Mouse (Mus musculus) ES-E14 (cell line): ENCODE results near the gene Qrfp. TPM values are rescaled to one million over a fixed set of nuclear protein-coding genes. Genes with fewer than 3 reads are reported as not detected.

Experiments used
- DNase-seq: peaks from one replicate; pipeline ENCODE4 v3.0.0-alpha.2; 2013; ENCODE audit warnings: low read depth, low spot score
- H3K27ac ChIP-seq: 2 replicates; pipeline ENCODE4 v1.5.1; 2012; ENCODE audit warnings: low read depth, mild to moderate bottlenecking, low read length, moderate library complexity, mixed read lengths; ENCODE audit not compliant: poor library complexity, insufficient read depth, severe bottlenecking
- H3K36me3 ChIP-seq: 2 replicates; pipeline ENCODE4 v1.6.1; 2012; ENCODE audit warnings: mild to moderate bottlenecking, low read length, moderate library complexity, mixed read lengths; ENCODE audit not compliant: control insufficient read depth, poor library complexity, insufficient read depth, severe bottlenecking
- H3K4me1 ChIP-seq, 2 experiments: fragments of 150-350 bp in 1 of 2; sonication (generic) in 1 of 2; 2 replicates each; pipeline ENCODE4 v1.6.1; 2012; ENCODE audit warnings: low read length in 2 of 2, mild to moderate bottlenecking in 1 of 2, mixed read lengths in 1 of 2; ENCODE audit not compliant: control insufficient read depth in 2 of 2, insufficient read depth in 2 of 2, poor library complexity in 1 of 2
- H3K4me3 ChIP-seq, 2 experiments: fragments of 150-350 bp in 1 of 2; sonication (generic) in 1 of 2; 2 replicates each; pipeline ENCODE4 v1.5.1; 2012; ENCODE audit warnings: low read length in 2 of 2, low read depth in 1 of 2, mild to moderate bottlenecking in 1 of 2, mixed read lengths in 1 of 2; ENCODE audit not compliant: insufficient read depth in 1 of 2, poor library complexity in 1 of 2, severe bottlenecking in 1 of 2
- H3K9ac ChIP-seq: 2 replicates; pipeline ENCODE4 v1.6.1; 2012; ENCODE audit warnings: low read depth, mild to moderate bottlenecking, low read length, mixed read lengths; ENCODE audit not compliant: poor library complexity, insufficient read depth, severe bottlenecking
- H3K9me3 ChIP-seq: fragments of 150-350 bp; sonication (generic); 2 replicates; pipeline ENCODE4 v1.6.1; 2012; ENCODE audit warnings: low read depth, mild to moderate bottlenecking, low read length; ENCODE audit not compliant: control insufficient read depth, insufficient read depth
- CHD2 ChIP-seq: IDR thresholded peaks from 2 replicates; pipeline ENCODE4 v1.6.1; 2014; ENCODE audit warnings: mild to moderate bottlenecking, low read depth, low read length, inconsistent platforms
- HCFC1 ChIP-seq: IDR thresholded peaks from 2 replicates; pipeline ENCODE4 v1.6.1; 2012; ENCODE audit warnings: low read length, inconsistent platforms, borderline replicate concordance; ENCODE audit not compliant: insufficient read depth
- MAFK ChIP-seq: IDR thresholded peaks from 2 replicates; pipeline ENCODE4 v1.6.1; 2014; ENCODE audit warnings: mild to moderate bottlenecking, low read depth, low read length, inconsistent platforms; ENCODE audit not compliant: insufficient read depth
- ZC3H11A ChIP-seq: IDR thresholded peaks from 2 replicates; pipeline ENCODE4 v1.6.1; 2012; ENCODE audit warnings: low read depth, mild to moderate bottlenecking, inconsistent platforms, low read length, borderline replicate concordance
- ZNF384 ChIP-seq: IDR thresholded peaks from 2 replicates; pipeline ENCODE4 v1.6.1; 2012; ENCODE audit warnings: low read depth, low read length, inconsistent platforms
- in situ Hi-C, 2 experiments: fragments of 600-800 bp; cut with MboI; formaldehyde crosslinking; loops; one replicate each; pipeline ENCODE4 v1.15.1; 2025; ENCODE audit warnings: low sequenced_read_pairs in 2 of 2, inconsistent platforms in 1 of 2; ENCODE audit not compliant: unreplicated experiment in 2 of 2
- total RNA-seq: library from RNA; depleted of rRNA; stranded (reverse); fragments of 300-350 nt; gene quantifications from 2 replicates; pipeline ENCODE4 v1.2.3, GENCODE M21; 2012; rRNA removed

Qrfp gene
- total RNA-seq, result 0.05 TPM in 1 of 2 replicates, not detected in the other

- peak within 1 kb of the TSS; percentile 29 to 40; a peak in 2 of 4 replicates for H3K4me3 ChIP-seq
- no peak within 1 kb of the TSS for H3K27ac ChIP-seq
- no peak for DNase-seq
- TF ChIP-seq MAFK (no peak), HCFC1 (no peak), ZNF384 (no peak), CHD2 (no peak), ZC3H11A (no peak)
- no peak within 1 kb of the TSS for H3K9ac ChIP-seq
- in situ Hi-C loops, result no loop called here
- H3K36me3 ChIP-seq, result no peaks in the 10 kb centered on the region
- no peaks in the 10 kb centered on the region for H3K4me1 ChIP-seq
- no peaks in the 10 kb centered on the region for H3K9me3 ChIP-seq
Observed at GRCm38 (mm10) chr2:31810444-31810843, at the start of gene Qrfp. Gene Qrfp (minus strand): TSS chr2:31810580.

- H3K9me3 ChIP-seq, result no peaks in the 10 kb centered on the region
- in situ Hi-C loops, result no loop called here
- H3K4me3 ChIP-seq, result no peak overlapping the region
- TF ChIP-seq CHD2 (no peak), HCFC1 (no peak)
- DNase-seq, result no peak
- H3K27ac ChIP-seq, result no peak overlapping the region
- H3K4me1 ChIP-seq, result peaks cover 0 to 10% of the 10 kb centered on the region in 2 experiments; a peak in 1 of 4 replicates
- H3K36me3 ChIP-seq, result no peaks in the 10 kb centered on the region
- H3K9ac ChIP-seq, result no peak overlapping the region
Observed at GRCm38 (mm10) chr2:31858500-31858899, 48.1 kb upstream of the Qrfp start.

- H3K27ac ChIP-seq, result no peak overlapping the region
- H3K9me3 ChIP-seq, result no peaks in the 10 kb centered on the region
- in situ Hi-C loops, result no loop called here
- peaks cover 0 to 10% of the 10 kb centered on the region in 2 experiments; a peak in 1 of 4 replicates for H3K4me1 ChIP-seq
- no peak overlapping the region for H3K9ac ChIP-seq
- no peak overlapping the region for H3K4me3 ChIP-seq
- DNase-seq, result no peak
- TF ChIP-seq ZC3H11A (no peak), ZNF384 (no peak), MAFK (no peak), HCFC1 (no peak), CHD2 (no peak)
- no peaks in the 10 kb centered on the region for H3K36me3 ChIP-seq
Observed at GRCm38 (mm10) chr2:31857180-31857579, 46.8 kb upstream of the Qrfp start.

- no peak overlapping the region for H3K9ac ChIP-seq
- peaks cover 0 to 10% of the 10 kb centered on the region in 2 experiments; a peak in 1 of 4 replicates for H3K4me1 ChIP-seq
- no peak overlapping the region for H3K27ac ChIP-seq
- no peaks in the 10 kb centered on the region for H3K9me3 ChIP-seq
- no peaks in the 10 kb centered on the region for H3K36me3 ChIP-seq
- in situ Hi-C loops, result no loop called here
- H3K4me3 ChIP-seq, result no peak overlapping the region
- no peak for DNase-seq
- TF ChIP-seq ZC3H11A, result no peak
- no peak for TF ChIP-seq HCFC1
- TF ChIP-seq ZNF384, result no peak
- no peak for TF ChIP-seq MAFK
Observed at GRCm38 (mm10) chr2:31855991-31856390, 45.6 kb upstream of the Qrfp start.

GRCm38 (mm10) chr2:31850141-31850540 is 39.8 kb upstream of the Qrfp start:
- Histone ChIP-seq H3K27ac (no peak overlapping the region), H3K4me3 (no peak overlapping the region), H3K4me1 (peaks cover 0 to 2% of the 10 kb centered on the region in 2 experiments; a peak in 1 of 4 replicates), H3K9me3 (no peaks in the 10 kb centered on the region), H3K36me3 (no peaks in the 10 kb centered on the region), H3K9ac (no peak overlapping the region)
- no peak for TF ChIP-seq MAFK
- DNase-seq, result no peak
- in situ Hi-C loops, result no loop called here
